In genomic region chr3:27607081-27607795, GRCm38 (mm10) we compare ENCODE assay signal across 8 mouse cellular contexts.
DNase-seq lines count a peak whose midpoint lies in the region; ATAC-seq and TF ChIP-seq lines count a peak whose summit lies in the region.

No protein-coding gene starts in this region.

- peak overlapping the region; percentile 10; the same call in 1 of the 2 replicates for H3K9ac ChIP-seq in embryonic facial prominence, embryonic 14.5 days (ENCODE audit: low read depth, low read length)
- H3K9ac ChIP-seq in heart, embryonic 15.5 days = peak overlapping the region; percentile 44
- peak overlapping the region; percentile 25; the same call in 1 of the 2 replicates for H3K9ac ChIP-seq in kidney, embryonic 16.5 days (replicated peaks; ENCODE audit: low read length)

- no peaks in the 10 kb centered on the region for H3K9me3 ChIP-seq in embryonic facial prominence, embryonic 14.5 days (ENCODE audit: control insufficient read depth, low read length)
- H3K9me3 ChIP-seq in heart, embryonic 15.5 days (replicated peaks) = no peaks in the 10 kb centered on the region
- no peaks in the 10 kb centered on the region for H3K9me3 ChIP-seq in kidney, embryonic 16.5 days (ENCODE audit: low read length)

- peak overlapping the region; percentile 69 for H3K27ac ChIP-seq in embryonic facial prominence, embryonic 14.5 days (replicated peaks; ENCODE audit: low read depth, low read length)
- peak overlapping the region; percentile 87 for H3K27ac ChIP-seq in heart, embryonic 15.5 days
- H3K27ac ChIP-seq in kidney, embryonic 16.5 days (ENCODE audit: low read length) = peak overlapping the region; percentile 43

- no peak for TF ChIP-seq POLR2A in lung, adult 2 months (IDR thresholded peaks at IDR 0.05; ENCODE audit: borderline replicate concordance, extremely low read depth, low read depth, low read length)

- H3K4me2 ChIP-seq in embryonic facial prominence, embryonic 14.5 days (ENCODE audit: low read depth, low read length) = peak overlapping the region; percentile 23
- peak overlapping the region; percentile 9 for H3K4me2 ChIP-seq in heart, embryonic 15.5 days
- H3K4me2 ChIP-seq in kidney, embryonic 16.5 days (replicated peaks; ENCODE audit: low read depth, low read length) = no peak overlapping the region

- DNase-seq in ovary, adult 18-20 months (ENCODE audit: low spot score) = peak; percentile 83
- no peak for DNase-seq in ovary, postnatal 10 days (ENCODE audit: low spot score)
- peak; percentile 90 for DNase-seq in embryonic facial prominence, embryonic 14.5 days (ENCODE audit: low spot score)
- peak; percentile 56 for DNase-seq in lung, adult 2 months
- DNase-seq in right cerebral cortex, postnatal 14 days = peak; percentile 29
- no peak for DNase-seq in MN1 (ENCODE audit: low spot score)

- no peaks in the 10 kb centered on the region for H3K27me3 ChIP-seq in embryonic facial prominence, embryonic 14.5 days (replicated peaks; ENCODE audit: control insufficient read depth, insufficient read depth, low read length)
- no peaks in the 10 kb centered on the region for H3K27me3 ChIP-seq in heart, embryonic 15.5 days
- H3K27me3 ChIP-seq in kidney, embryonic 16.5 days (ENCODE audit: insufficient read depth, low read length) = no peaks in the 10 kb centered on the region

- TF ChIP-seq CTCF in lung, adult 2 months (IDR thresholded peaks at IDR 0.05; ENCODE audit: insufficient read depth, low read length) = no peak

- peaks cover 38% of the 10 kb centered on the region for H3K4me1 ChIP-seq in embryonic facial prominence, embryonic 14.5 days (ENCODE audit: control insufficient read depth, insufficient read depth, low read length)
- H3K4me1 ChIP-seq in heart, embryonic 15.5 days (replicated peaks) = peaks cover 48% of the 10 kb centered on the region
- peaks cover 40% of the 10 kb centered on the region for H3K4me1 ChIP-seq in kidney, embryonic 16.5 days (ENCODE audit: insufficient read depth, low read length)
- peaks cover 17% of the 10 kb centered on the region for H3K4me1 ChIP-seq in lung, adult 2 months (ENCODE audit: control insufficient read depth, insufficient read depth, low read length)

- 32% methylated on average over 9 of the region's 9 CpGs for WGBS in embryonic facial prominence, embryonic 14.5 days
- 16% methylated on average over 9 of the region's 9 CpGs for WGBS in heart, embryonic 15.5 days
- 34% methylated on average over 9 of the region's 9 CpGs for WGBS in kidney, embryonic 16.5 days
- WGBS in lung, adult 2 months = 22% methylated on average over 9 of the region's 9 CpGs

- ATAC-seq in embryonic facial prominence, embryonic 14.5 days (ENCODE audit: low read depth) = peak; percentile 94
- peak; percentile 92 for ATAC-seq in heart, embryonic 15.5 days (replicated peaks; ENCODE audit: insufficient number of reproducible peaks, insufficient read depth, low FRiP score, low read depth)
- peak; percentile 84 for ATAC-seq in kidney, embryonic 16.5 days (ENCODE audit: low FRiP score, low TSS enrichment)

- H3K36me3 ChIP-seq in embryonic facial prominence, embryonic 14.5 days (ENCODE audit: control insufficient read depth, insufficient read depth, low read length) = no peaks in the 10 kb centered on the region
- H3K36me3 ChIP-seq in heart, embryonic 15.5 days = no peaks in the 10 kb centered on the region
- no peaks in the 10 kb centered on the region for H3K36me3 ChIP-seq in kidney, embryonic 16.5 days (ENCODE audit: insufficient read depth, low read length)

- H3K4me3 ChIP-seq in embryonic facial prominence, embryonic 14.5 days (ENCODE audit: low read depth, low read length) = no peak overlapping the region
- H3K4me3 ChIP-seq in heart, embryonic 15.5 days = no peak overlapping the region
- H3K4me3 ChIP-seq in kidney, embryonic 16.5 days (ENCODE audit: low read length) = no peak overlapping the region
- no peak overlapping the region for H3K4me3 ChIP-seq in lung, adult 2 months (replicated peaks; ENCODE audit: extremely low read depth, low read depth, low read length)

Comparison
In these comparisons a context has a peak if more than half of its experiments do, and no peak if none do; other contexts are left out.
1. DNase-seq: peak in ovary, adult 18-20 months (single experiment), embryonic facial prominence, embryonic 14.5 days (single experiment), lung, adult 2 months (single experiment) and right cerebral cortex, postnatal 14 days (single experiment); none in ovary, postnatal 10 days (single experiment) and MN1 (single experiment).
2. Peak in every context shown above with its lines, with median percentiles within 50 percentile points of each other: ATAC-seq, H3K27ac ChIP-seq and H3K9ac ChIP-seq.